Mouse (Mus musculus): ENCODE measurements at regions not wholly inside any gene's neighbourhood (a gene's known extent, or its start where the extent isn't known, plus 50 kb on each side); places are given as distances from the start of the nearest gene placed in this dataset.

DNA sequence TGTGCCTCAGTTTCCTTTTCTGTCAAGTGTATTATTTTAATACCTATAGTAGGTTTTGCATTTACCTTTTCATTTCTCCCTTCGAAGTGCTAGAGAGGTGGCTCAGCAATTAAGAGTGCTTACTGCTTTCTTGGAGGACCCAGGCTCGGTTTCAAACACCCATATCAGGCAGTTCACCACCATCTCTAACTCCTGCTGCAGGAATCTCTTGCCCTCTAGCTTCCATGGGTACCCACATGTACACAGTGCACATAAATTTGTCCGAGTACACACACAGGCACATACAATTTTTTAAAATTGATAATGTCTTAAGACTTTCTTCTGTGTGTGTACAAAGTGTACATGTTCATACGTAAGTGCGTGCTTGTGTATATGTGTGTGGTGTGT, 220.9 kb upstream of the Rpl38 start:
- Histone ChIP-seq H3K27ac (replicated peaks) (peak overlapping the region; percentile 1; the same call in 1 of the 2 replicates), H3K4me1 (peaks cover 38% of the 10 kb centered on the region), H3K9me3 (no peaks in the 10 kb centered on the region), H3K4me2 (replicated peaks) (0 out of 2 replicates have a peak overlapping the region, but pooled peaks have one; percentile 53), H3K9ac (replicated peaks) (no peak overlapping the region), H3K4me3 (no peak overlapping the region), H3K27me3 (peaks cover 21% of the 10 kb centered on the region), H3K36me3 (no peaks in the 10 kb centered on the region)
- 91% methylated on average over 5 of the region's 5 CpGs for WGBS
- no peak for ATAC-seq (ENCODE audit: low FRiP score, low read depth)

DNA sequence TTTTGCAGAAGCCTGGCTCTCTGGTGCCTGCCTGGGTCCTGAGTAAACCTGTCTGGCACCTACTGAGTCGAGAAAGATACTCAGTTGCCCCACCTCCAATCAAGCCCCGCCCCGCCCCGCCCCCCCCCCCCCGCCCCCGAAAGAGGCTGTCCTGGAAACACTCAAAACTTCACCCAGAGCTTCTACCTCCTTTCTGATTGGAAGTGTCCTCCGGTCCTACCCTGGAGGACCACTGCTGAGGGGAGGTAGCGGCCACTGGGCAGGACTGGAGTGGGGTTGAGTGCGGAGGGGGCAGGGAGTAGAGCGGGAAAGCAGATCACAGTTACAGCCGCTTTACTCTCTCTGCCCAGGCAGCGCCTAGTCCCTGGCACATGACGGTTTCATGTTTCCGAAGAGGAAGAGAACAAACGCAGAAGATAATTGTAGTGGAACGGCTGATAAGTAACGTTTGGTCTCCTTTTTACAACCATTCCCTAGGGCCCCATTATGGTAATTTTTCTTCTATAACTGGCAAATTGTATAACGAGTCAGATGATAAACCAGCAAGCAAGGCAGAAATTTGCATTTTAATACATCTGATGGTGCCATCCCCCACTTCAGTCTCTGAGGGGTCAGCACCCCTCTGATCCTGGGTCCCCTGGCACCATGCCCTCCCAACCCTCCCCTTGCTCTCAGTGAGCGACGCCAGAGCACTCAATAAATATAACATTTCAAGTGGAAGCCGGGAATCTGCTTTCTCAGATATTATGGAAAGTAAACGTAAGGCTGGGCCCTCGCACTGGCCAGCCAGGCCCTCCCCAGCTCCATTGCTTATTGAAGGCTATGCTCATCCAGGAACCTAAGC, 221.5 kb upstream of the Rpl38 start:
- WGBS: 10% methylated on average over 23 of the region's 23 CpGs
- Histone ChIP-seq H3K9me3 (no peaks in the 10 kb centered on the region), H3K4me3 (peak overlapping the region; percentile 27), H3K9ac (replicated peaks) (no peak overlapping the region), H3K4me1 (peaks cover 41% of the 10 kb centered on the region), H3K4me2 (replicated peaks) (peak overlapping the region; percentile 53), H3K27me3 (peaks cover 21% of the 10 kb centered on the region), H3K27ac (replicated peaks) (peak overlapping the region; percentile 35; the same call in 1 of the 2 replicates), H3K36me3 (no peaks in the 10 kb centered on the region)
- ATAC-seq (ENCODE audit: low FRiP score, low read depth): peak; percentile 67

DNA sequence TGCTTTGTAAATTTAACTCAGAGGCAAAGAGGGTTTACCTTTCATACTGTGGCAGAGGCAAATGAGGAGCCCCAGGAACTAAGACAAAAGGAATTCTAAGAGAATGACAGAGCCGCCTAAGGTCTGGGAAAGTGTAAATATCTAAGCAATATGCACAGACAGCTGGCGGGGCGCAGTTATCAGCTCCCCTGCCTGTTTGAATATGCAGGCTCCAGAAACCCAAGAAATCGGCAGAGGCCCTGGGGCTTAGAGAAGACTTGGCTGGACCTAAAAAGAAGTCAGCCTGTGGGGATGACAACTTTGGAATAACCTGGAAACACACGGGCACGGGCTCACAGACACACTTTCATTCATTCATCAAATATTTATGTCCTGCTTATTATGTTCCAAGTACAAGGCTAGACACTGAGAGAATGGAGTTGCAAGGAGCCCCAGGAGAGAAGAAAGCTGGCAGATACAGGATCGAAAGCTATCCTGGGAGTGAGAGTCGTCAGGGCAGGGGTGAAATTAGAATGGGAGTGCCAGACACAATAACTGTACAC, 222.2 kb upstream of the Rpl38 start:
- no peaks in the 10 kb centered on the region for H3K9me3 ChIP-seq
- ATAC-seq (ENCODE audit: low FRiP score, low read depth): no peak
- H3K27ac ChIP-seq (replicated peaks): peak overlapping the region; percentile 35; the same call in 1 of the 2 replicates
- peak overlapping the region; percentile 53 for H3K4me2 ChIP-seq (replicated peaks)
- H3K27me3 ChIP-seq: peaks cover 21% of the 10 kb centered on the region
- peaks cover 41% of the 10 kb centered on the region for H3K4me1 ChIP-seq
- H3K36me3 ChIP-seq: no peaks in the 10 kb centered on the region
- 10% methylated on average over 8 of the region's 8 CpGs for WGBS
- H3K4me3 ChIP-seq: peak overlapping the region; percentile 27; the same call in 1 of the 2 replicates
- H3K9ac ChIP-seq (replicated peaks): no peak overlapping the region

DNA sequence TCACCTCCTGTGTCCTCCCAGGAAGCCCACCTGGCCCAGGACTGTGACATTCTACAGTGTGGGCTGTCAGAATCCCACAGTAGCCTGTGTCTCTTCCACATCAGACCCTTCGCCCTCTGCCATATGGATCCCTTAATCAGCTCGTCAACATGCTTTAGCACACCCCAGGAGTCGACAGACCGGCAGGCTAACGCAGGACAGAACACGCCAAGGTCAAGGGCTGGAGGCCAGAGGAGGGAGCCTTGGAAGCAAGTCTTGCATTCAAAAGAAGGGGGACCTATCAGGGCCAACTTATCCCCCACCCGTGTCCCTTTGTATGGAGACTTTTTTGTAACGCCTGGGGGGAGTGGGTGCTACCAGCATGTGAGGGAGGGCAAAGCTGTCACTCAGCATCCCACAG, 224.1 kb upstream of the Rpl38 start:
- 41% methylated on average over 8 of the region's 8 CpGs for WGBS
- Histone ChIP-seq H3K27ac (replicated peaks) (no peak overlapping the region), H3K4me1 (peaks cover 41% of the 10 kb centered on the region), H3K4me3 (no peak overlapping the region), H3K9me3 (0 out of 2 replicates have a peak, but pooled peaks cover 3% of the 10 kb centered on the region), H3K27me3 (peaks cover 21% of the 10 kb centered on the region), H3K36me3 (no peaks in the 10 kb centered on the region), H3K4me2 (replicated peaks) (no peak overlapping the region), H3K9ac (replicated peaks) (no peak overlapping the region)
- no peak for ATAC-seq (ENCODE audit: low FRiP score, low read depth)

DNA sequence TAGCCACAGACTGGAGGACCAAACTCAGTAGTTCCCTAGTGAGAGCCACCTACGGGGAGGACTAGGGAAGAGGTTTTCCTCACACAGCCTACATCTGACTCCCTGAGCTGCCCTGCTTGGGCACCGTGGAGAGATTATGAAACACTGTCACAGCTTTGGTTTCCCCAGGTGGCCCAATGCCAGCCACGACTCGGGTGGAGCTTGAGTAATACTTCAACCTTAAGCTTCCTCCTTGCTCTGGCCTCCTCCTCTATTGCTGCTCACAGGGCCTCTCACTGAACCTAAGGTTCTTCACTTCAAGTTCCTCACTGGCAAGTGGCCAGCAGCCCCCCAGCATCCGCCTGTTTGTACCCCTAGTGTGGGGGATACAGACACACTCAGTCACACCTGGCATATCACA, 224.9 kb upstream of the Rpl38 start:
- no peak overlapping the region for H3K27ac ChIP-seq (replicated peaks)
- no peaks in the 10 kb centered on the region for H3K36me3 ChIP-seq
- peaks cover 35% of the 10 kb centered on the region for H3K4me1 ChIP-seq
- peaks cover 20% of the 10 kb centered on the region for H3K27me3 ChIP-seq
- no peak for ATAC-seq (ENCODE audit: low FRiP score, low read depth)
- H3K4me2 ChIP-seq (replicated peaks): no peak overlapping the region
- no peak overlapping the region for H3K4me3 ChIP-seq
- H3K9me3 ChIP-seq: 0 out of 2 replicates have a peak, but pooled peaks cover 3% of the 10 kb centered on the region
- no peak overlapping the region for H3K9ac ChIP-seq (replicated peaks)
- 80% methylated on average over 5 of the region's 5 CpGs for WGBS

DNA sequence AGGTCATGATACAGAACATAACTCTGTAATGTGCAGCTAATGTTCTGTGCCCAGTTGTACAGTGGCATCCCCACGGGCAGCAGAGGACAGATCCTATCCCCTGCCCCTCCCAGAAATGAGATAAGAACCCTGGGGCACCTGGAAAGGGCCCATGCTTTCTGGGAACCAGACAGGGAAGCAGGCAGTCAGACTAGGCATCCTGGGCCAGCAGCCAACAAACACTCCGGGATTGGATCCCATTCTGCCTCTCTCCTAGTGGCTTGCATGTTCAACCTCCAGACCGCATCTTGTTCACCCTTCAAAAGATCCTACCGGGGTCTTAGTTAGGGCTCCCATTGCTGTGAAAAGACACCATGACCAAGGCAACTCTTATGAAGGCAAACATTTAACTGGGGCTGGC, 229.0 kb upstream of the Rpl38 start:
- no peak overlapping the region for H3K4me3 ChIP-seq
- H3K4me2 ChIP-seq (replicated peaks): no peak overlapping the region
- H3K9ac ChIP-seq (replicated peaks): no peak overlapping the region
- WGBS: 95% methylated on average over 4 of the region's 4 CpGs
- H3K27me3 ChIP-seq: peaks cover 23% of the 10 kb centered on the region
- ATAC-seq (ENCODE audit: low FRiP score, low read depth): no peak
- no peak overlapping the region for H3K27ac ChIP-seq (replicated peaks)
- H3K36me3 ChIP-seq: no peaks in the 10 kb centered on the region
- 0 out of 2 replicates have a peak, but pooled peaks cover 3% of the 10 kb centered on the region for H3K9me3 ChIP-seq
- peaks cover 9% of the 10 kb centered on the region; the same call in 1 of the 2 replicates for H3K4me1 ChIP-seq

DNA sequence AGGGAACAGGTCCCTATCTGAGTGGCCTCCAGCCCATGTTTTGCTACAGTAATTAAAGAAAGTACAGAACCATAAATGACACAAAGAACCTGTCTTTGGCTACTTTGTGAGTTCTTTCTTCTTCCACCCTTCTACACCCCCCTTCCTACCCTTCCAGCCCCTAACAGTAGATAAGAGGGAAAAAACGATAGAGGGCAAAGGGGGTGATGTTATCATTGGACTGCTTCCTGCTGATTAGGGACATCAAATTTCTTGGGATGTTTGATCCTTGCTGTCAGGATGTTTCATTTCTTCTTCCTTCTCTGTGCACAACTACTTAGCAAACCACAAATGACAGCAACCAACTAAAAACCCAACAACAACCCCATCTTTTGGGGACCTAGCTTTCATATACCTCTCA, 232.5 kb upstream of the Rpl38 start:
- ATAC-seq (ENCODE audit: low FRiP score, low read depth): no peak
- no peak overlapping the region for H3K27ac ChIP-seq (replicated peaks)

DNA sequence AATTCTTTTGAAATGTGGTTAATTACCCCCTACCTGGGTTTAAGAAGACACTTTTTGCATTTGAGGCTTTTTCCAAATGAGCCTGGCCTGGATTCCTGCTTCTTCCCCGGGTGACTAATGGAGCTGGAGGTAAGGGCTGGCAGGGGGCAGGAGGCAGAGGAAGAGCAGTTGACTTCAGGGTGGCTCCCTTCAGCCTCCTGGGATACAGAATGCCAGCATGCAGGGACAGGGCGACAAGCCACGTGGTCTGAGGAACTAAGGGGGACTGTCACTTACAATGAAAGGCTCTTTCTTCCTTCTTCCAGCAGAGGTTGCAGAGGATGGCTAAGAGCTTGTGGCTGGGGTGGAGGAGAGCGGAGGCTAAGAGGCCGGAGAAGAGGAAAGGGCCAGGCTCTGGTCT, 234.8 kb upstream of the Rpl38 start:
- Histone ChIP-seq H3K4me2 (replicated peaks) (no peak overlapping the region), H3K36me3 (no peaks in the 10 kb centered on the region), H3K4me1 (peaks cover 14% of the 10 kb centered on the region), H3K27me3 (peaks cover 26% of the 10 kb centered on the region), H3K27ac (replicated peaks) (no peak overlapping the region), H3K4me3 (no peak overlapping the region), H3K9ac (replicated peaks) (no peak overlapping the region), H3K9me3 (no peaks in the 10 kb centered on the region)
- 21% methylated on average over 5 of the region's 5 CpGs for WGBS
- no peak for ATAC-seq (ENCODE audit: low FRiP score, low read depth)

More for the DNA sequence above, 232.5 kb upstream of the Rpl38 start:
- Histone ChIP-seq H3K4me2 (replicated peaks) (no peak overlapping the region), H3K9ac (replicated peaks) (no peak overlapping the region), H3K4me3 (no peak overlapping the region), H3K4me1 (peaks cover 10% of the 10 kb centered on the region), H3K27me3 (peaks cover 25% of the 10 kb centered on the region), H3K9me3 (0 out of 2 replicates have a peak, but pooled peaks cover 3% of the 10 kb centered on the region), H3K36me3 (no peaks in the 10 kb centered on the region)
- 59% methylated on average over 1 of the region's 1 CpGs for WGBS

DNA sequence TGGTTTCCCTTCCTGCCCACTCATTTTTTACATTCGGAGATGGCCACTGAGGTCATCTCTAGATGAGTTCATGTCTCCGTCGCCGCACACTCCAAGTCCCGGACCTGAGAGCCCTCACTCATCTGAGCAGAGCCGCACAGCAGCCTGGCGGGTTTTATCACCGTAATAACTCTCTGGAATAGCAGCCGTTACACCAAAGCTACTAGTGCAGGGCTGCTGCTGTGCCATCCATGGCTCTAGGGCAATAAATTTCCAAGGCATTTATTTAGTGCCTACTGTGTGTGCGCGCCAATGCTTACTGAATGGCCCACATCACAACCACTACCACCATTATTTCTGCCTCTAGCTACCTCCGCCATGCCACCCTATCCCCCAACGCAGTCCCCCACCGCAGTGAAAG, 242.9 kb upstream of the Rpl38 start:
- H3K9ac ChIP-seq (replicated peaks): no peak overlapping the region
- no peak overlapping the region for H3K27ac ChIP-seq (replicated peaks)
- H3K27me3 ChIP-seq: peaks cover 18% of the 10 kb centered on the region
- no peak overlapping the region for H3K4me3 ChIP-seq
- WGBS: 90% methylated on average over 14 of the region's 14 CpGs
- no peak for ATAC-seq (ENCODE audit: low FRiP score, low read depth)
- H3K4me1 ChIP-seq: peaks cover 4% of the 10 kb centered on the region; the same call in 1 of the 2 replicates
- no peaks in the 10 kb centered on the region for H3K9me3 ChIP-seq
- H3K4me2 ChIP-seq (replicated peaks): no peak overlapping the region
- no peaks in the 10 kb centered on the region for H3K36me3 ChIP-seq

DNA sequence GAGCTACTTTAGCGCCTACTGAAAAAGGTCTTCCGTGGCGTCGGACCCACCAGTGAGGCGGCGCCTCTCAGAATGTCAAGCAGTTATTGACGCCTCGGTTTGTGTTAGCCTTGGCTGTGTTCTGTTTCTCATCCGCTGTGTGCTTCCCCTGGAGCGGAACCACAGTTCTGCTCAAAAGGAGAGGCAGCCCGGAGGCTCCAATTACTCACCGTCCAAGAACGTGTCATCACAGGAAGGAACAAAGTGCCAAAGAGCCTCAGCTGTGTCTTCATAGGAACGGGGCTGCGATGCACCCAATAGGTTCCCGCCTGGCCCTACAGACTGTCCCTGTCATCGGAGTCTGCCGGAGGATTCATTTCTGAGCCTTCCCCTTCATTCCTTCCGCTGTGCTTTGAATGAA, 245.0 kb upstream of the Rpl38 start:
- H3K9me3 ChIP-seq: no peaks in the 10 kb centered on the region
- H3K4me2 ChIP-seq (replicated peaks): no peak overlapping the region
- H3K27ac ChIP-seq (replicated peaks): no peak overlapping the region
- no peak overlapping the region for H3K9ac ChIP-seq (replicated peaks)
- H3K36me3 ChIP-seq: no peaks in the 10 kb centered on the region
- no peak for ATAC-seq (ENCODE audit: low FRiP score, low read depth)
- H3K27me3 ChIP-seq: peaks cover 14% of the 10 kb centered on the region
- H3K4me1 ChIP-seq: no peaks in the 10 kb centered on the region
- no peak overlapping the region for H3K4me3 ChIP-seq
- 73% methylated on average over 19 of the region's 19 CpGs for WGBS

DNA sequence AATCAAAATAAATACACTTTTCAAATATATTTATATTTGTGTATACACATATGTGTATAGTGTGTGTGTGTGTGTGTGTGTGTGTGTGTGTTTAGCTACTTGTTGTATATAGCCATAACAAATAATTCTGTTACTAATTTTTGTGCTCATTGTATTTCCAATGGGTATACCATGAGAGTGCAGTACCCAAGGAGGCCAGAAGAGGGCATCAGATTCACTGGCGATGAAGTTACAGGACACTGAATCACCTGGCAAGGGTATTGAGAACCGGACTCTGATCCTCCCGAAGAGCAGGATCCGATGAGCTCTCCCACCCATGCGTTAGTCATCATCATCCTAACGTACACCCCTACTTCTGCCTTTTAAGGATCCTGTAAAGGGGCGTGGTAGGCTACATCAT, 249.3 kb upstream of the Rpl38 start:
- H3K27me3 ChIP-seq: peaks cover 8% of the 10 kb centered on the region; the same call in 1 of the 2 replicates
- no peak overlapping the region for H3K4me3 ChIP-seq
- ATAC-seq (ENCODE audit: low FRiP score, low read depth): no peak
- no peaks in the 10 kb centered on the region for H3K36me3 ChIP-seq
- no peak overlapping the region for H3K9ac ChIP-seq (replicated peaks)
- no peaks in the 10 kb centered on the region for H3K9me3 ChIP-seq
- H3K4me1 ChIP-seq: no peaks in the 10 kb centered on the region
- H3K4me2 ChIP-seq (replicated peaks): no peak overlapping the region
- WGBS: 77% methylated on average over 7 of the region's 7 CpGs
- H3K27ac ChIP-seq (replicated peaks): no peak overlapping the region

DNA sequence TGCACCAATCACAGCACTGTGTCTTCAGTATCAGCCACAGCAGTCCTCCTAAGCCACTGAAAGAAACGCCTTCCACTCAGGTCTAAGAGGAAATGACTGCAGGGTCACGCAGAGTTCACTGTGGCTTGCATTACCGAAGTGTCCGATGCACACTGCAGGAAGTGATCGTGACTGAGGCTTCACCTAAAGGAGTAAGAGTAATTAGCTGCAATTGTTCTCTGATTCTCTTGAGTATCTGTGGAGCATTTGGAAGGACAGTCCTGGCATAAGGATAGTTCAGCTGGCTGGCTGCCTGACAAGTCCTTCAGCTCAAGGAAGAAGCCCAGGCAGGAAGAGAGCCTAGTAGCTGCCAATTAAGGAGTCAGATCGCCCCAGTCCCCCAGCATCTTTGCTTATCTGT, 252.2 kb upstream of the Rpl38 start:
- Histone ChIP-seq H3K4me2 (replicated peaks) (no peak overlapping the region), H3K4me1 (no peaks in the 10 kb centered on the region), H3K9me3 (no peaks in the 10 kb centered on the region), H3K36me3 (no peaks in the 10 kb centered on the region), H3K4me3 (no peak overlapping the region), H3K9ac (replicated peaks) (no peak overlapping the region), H3K27me3 (peaks cover 3% of the 10 kb centered on the region; the same call in 1 of the 2 replicates), H3K27ac (replicated peaks) (no peak overlapping the region)
- WGBS: 74% methylated on average over 6 of the region's 6 CpGs
- ATAC-seq (ENCODE audit: low FRiP score, low read depth): no peak
